Mouse (Mus musculus) heart, embryonic 15.5 days (tissue): ENCODE results near the gene Glis3. TPM values are rescaled to one million over a fixed set of nuclear protein-coding genes. Genes with fewer than 3 reads are reported as not detected.

ENCODE experiments used
- ATAC-seq: fragments of 200-750 bp; cut with Nextera tagmentation; replicated peaks from 2 replicates; pipeline ENCODE4 v1.8.0; 2017; ENCODE audit warnings: low read depth, moderate TSS enrichment; ENCODE audit not compliant: insufficient number of reproducible peaks, insufficient read depth, low FRiP score
- H3K27ac ChIP-seq: fragments of 300-500 bp; sonication (generic); 2 replicates; pipeline ENCODE4 v1.5.1; 2015; ENCODE audit warnings: mild to moderate bottlenecking, inconsistent platforms
- H3K27me3 ChIP-seq: fragments of 300-500 bp; sonication (generic); 2 replicates; pipeline ENCODE4 v1.6.1; 2015; ENCODE audit warnings: inconsistent platforms
- H3K36me3 ChIP-seq: fragments of 300-500 bp; sonication (generic); 2 replicates; pipeline ENCODE4 v1.6.1; 2015; ENCODE audit warnings: mild to moderate bottlenecking, inconsistent platforms
- H3K4me1 ChIP-seq: fragments of 300-500 bp; sonication (generic); replicated peaks from 2 replicates; pipeline ENCODE4 v1.6.1; 2015; ENCODE audit warnings: inconsistent platforms
- H3K4me2 ChIP-seq: fragments of 300-500 bp; sonication (generic); 2 replicates; pipeline ENCODE4 v1.6.1; 2015; ENCODE audit warnings: inconsistent platforms, mild to moderate bottlenecking, moderate library complexity
- H3K4me3 ChIP-seq: fragments of 300-500 bp; sonication (generic); 2 replicates; pipeline ENCODE4 v1.5.1; 2015; ENCODE audit warnings: mild to moderate bottlenecking, inconsistent platforms
- H3K9ac ChIP-seq: fragments of 300-500 bp; sonication (generic); 2 replicates; pipeline ENCODE4 v1.6.1; 2015; ENCODE audit warnings: mild to moderate bottlenecking, inconsistent platforms
- H3K9me3 ChIP-seq: fragments of 300-500 bp; sonication (generic); replicated peaks from 2 replicates; pipeline ENCODE4 v1.6.1; 2016; ENCODE audit warnings: inconsistent platforms
- WGBS: fragments of 180-500 bp; shearing (Covaris S2); methylation state at CpG from one replicate; pipeline ENCODE4 v1.1.7; 2015; ENCODE audit warnings: mixed read lengths; 5-methylcytosine and 5-hydroxymethylcytosine counted together
- polyA plus RNA-seq: library from polyadenylated mRNA; unstranded; fragments of >200 nt; fragmentation: Nextera tagmentation; extraction: Ambion mirVana; gene quantifications from 2 replicates; pipeline ENCODE4 v1.2.1, GENCODE M21; 2015

Glis3 gene
- polyA plus RNA-seq, 1 experiment from 2014 or later = 0.87 TPM

GRCm38 (mm10) chr19:28408787-28409186 lies 271.1 kb downstream of the Glis3 start:
- H3K4me2 ChIP-seq = no peak overlapping the region
- H3K36me3 ChIP-seq = no peaks in the 10 kb centered on the region
- WGBS = 33% methylated on average over 3 of the region's 3 CpGs
- no peaks in the 10 kb centered on the region for H3K27me3 ChIP-seq
- no peaks in the 10 kb centered on the region for H3K4me1 ChIP-seq
- no peak overlapping the region for H3K9ac ChIP-seq
- H3K4me3 ChIP-seq = no peak overlapping the region
- ATAC-seq = no peak
- H3K9me3 ChIP-seq = 0 out of 2 replicates have a peak, but pooled peaks cover 5% of the 10 kb centered on the region
- H3K27ac ChIP-seq = no peak overlapping the region

- H3K9me3 ChIP-seq = no peaks in the 10 kb centered on the region
- H3K4me3 ChIP-seq = no peak overlapping the region
- 44% methylated on average over 6 of the region's 6 CpGs for WGBS
- no peak overlapping the region for H3K4me2 ChIP-seq
- ATAC-seq = no peak
- no peak overlapping the region for H3K9ac ChIP-seq
- H3K4me1 ChIP-seq = no peaks in the 10 kb centered on the region
- H3K27me3 ChIP-seq = no peaks in the 10 kb centered on the region
- no peak overlapping the region for H3K27ac ChIP-seq
- no peaks in the 10 kb centered on the region for H3K36me3 ChIP-seq
Observed at GRCm38 (mm10) chr19:28402956-28403355, 276.9 kb downstream of the Glis3 start.

GRCm38 (mm10) chr19:28395584-28395861 lies 284.4 kb downstream of the Glis3 start:
- Histone ChIP-seq H3K9ac (no peak overlapping the region), H3K4me1 (0 out of 2 replicates have a peak, but pooled peaks cover 5% of the 10 kb centered on the region), H3K27me3 (no peaks in the 10 kb centered on the region), H3K9me3 (no peaks in the 10 kb centered on the region), H3K36me3 (no peaks in the 10 kb centered on the region), H3K4me2 (no peak overlapping the region), H3K27ac (no peak overlapping the region), H3K4me3 (no peak overlapping the region)
- WGBS = 85% methylated on average over 1 of the region's 1 CpGs
- no peak for ATAC-seq

GRCm38 (mm10) chr19:28394826-28395583 lies 284.9 kb downstream of the Glis3 start:
- Histone ChIP-seq H3K4me2 (no peak overlapping the region), H3K4me1 (0 out of 2 replicates have a peak, but pooled peaks cover 5% of the 10 kb centered on the region), H3K27me3 (no peaks in the 10 kb centered on the region), H3K9ac (no peak overlapping the region), H3K4me3 (no peak overlapping the region), H3K36me3 (no peaks in the 10 kb centered on the region), H3K9me3 (no peaks in the 10 kb centered on the region), H3K27ac (no peak overlapping the region)
- ATAC-seq = no peak
- WGBS = 52% methylated on average over 12 of the region's 12 CpGs

- Histone ChIP-seq H3K9me3 (no peaks in the 10 kb centered on the region), H3K36me3 (no peaks in the 10 kb centered on the region), H3K27ac (no peak overlapping the region), H3K4me1 (0 out of 2 replicates have a peak, but pooled peaks cover 5% of the 10 kb centered on the region), H3K9ac (no peak overlapping the region), H3K27me3 (no peaks in the 10 kb centered on the region), H3K4me2 (no peak overlapping the region), H3K4me3 (no peak overlapping the region)
- 80% methylated on average over 7 of the region's 7 CpGs for WGBS
- ATAC-seq = no peak
Observed at GRCm38 (mm10) chr19:28393766-28394165, 286.1 kb downstream of the Glis3 start.

- Histone ChIP-seq H3K27ac (no peak overlapping the region), H3K36me3 (no peaks in the 10 kb centered on the region), H3K9me3 (no peaks in the 10 kb centered on the region), H3K27me3 (no peaks in the 10 kb centered on the region), H3K9ac (no peak overlapping the region), H3K4me1 (0 out of 2 replicates have a peak, but pooled peaks cover 5% of the 10 kb centered on the region), H3K4me3 (no peak overlapping the region), H3K4me2 (no peak overlapping the region)
- ATAC-seq = no peak
- 81% methylated on average over 3 of the region's 3 CpGs for WGBS
Observed at GRCm38 (mm10) chr19:28392838-28393237, 287.0 kb downstream of the Glis3 start.

- ATAC-seq = no peak
- H3K27me3 ChIP-seq = no peaks in the 10 kb centered on the region
- H3K4me2 ChIP-seq = no peak overlapping the region
- H3K36me3 ChIP-seq = no peaks in the 10 kb centered on the region
- no peaks in the 10 kb centered on the region for H3K9me3 ChIP-seq
- H3K4me1 ChIP-seq = 0 out of 2 replicates have a peak, but pooled peaks cover 5% of the 10 kb centered on the region
- H3K27ac ChIP-seq = no peak overlapping the region
- H3K9ac ChIP-seq = no peak overlapping the region
- no peak overlapping the region for H3K4me3 ChIP-seq
- WGBS = 66% methylated on average over 4 of the region's 4 CpGs
Observed at GRCm38 (mm10) chr19:28390920-28391319, 289.0 kb downstream of the Glis3 start.

- ATAC-seq = no peak
- Histone ChIP-seq H3K4me3 (no peak overlapping the region), H3K4me1 (no peaks in the 10 kb centered on the region), H3K27ac (no peak overlapping the region), H3K9ac (no peak overlapping the region), H3K27me3 (no peaks in the 10 kb centered on the region), H3K9me3 (no peaks in the 10 kb centered on the region), H3K4me2 (no peak overlapping the region), H3K36me3 (no peaks in the 10 kb centered on the region)
- 62% methylated on average over 5 of the region's 5 CpGs for WGBS
Observed at GRCm38 (mm10) chr19:28389146-28389545, 290.7 kb downstream of the Glis3 start.

- no peak overlapping the region for H3K4me2 ChIP-seq
- H3K9me3 ChIP-seq = no peaks in the 10 kb centered on the region
- no peak overlapping the region for H3K4me3 ChIP-seq
- no peak for ATAC-seq
- no peaks in the 10 kb centered on the region for H3K4me1 ChIP-seq
- no peaks in the 10 kb centered on the region for H3K36me3 ChIP-seq
- H3K27me3 ChIP-seq = no peaks in the 10 kb centered on the region
- WGBS = 69% methylated on average over 5 of the region's 5 CpGs
- no peak overlapping the region for H3K9ac ChIP-seq
- H3K27ac ChIP-seq = no peak overlapping the region
Observed at GRCm38 (mm10) chr19:28383425-28383824, 296.5 kb downstream of the Glis3 start.

- H3K9me3 ChIP-seq = no peaks in the 10 kb centered on the region
- no peaks in the 10 kb centered on the region for H3K4me1 ChIP-seq
- H3K4me2 ChIP-seq = no peak overlapping the region
- no peaks in the 10 kb centered on the region for H3K27me3 ChIP-seq
- H3K27ac ChIP-seq = no peak overlapping the region
- no peak overlapping the region for H3K4me3 ChIP-seq
- H3K9ac ChIP-seq = no peak overlapping the region
- no peaks in the 10 kb centered on the region for H3K36me3 ChIP-seq
- no peak for ATAC-seq
- WGBS = 64% methylated on average over 10 of the region's 10 CpGs
Observed at GRCm38 (mm10) chr19:28382168-28382911, 297.5 kb downstream of the Glis3 start.

GRCm38 (mm10) chr19:28381441-28381840 lies 298.4 kb downstream of the Glis3 start:
- WGBS = 82% methylated on average over 9 of the region's 9 CpGs
- H3K4me2 ChIP-seq = no peak overlapping the region
- H3K4me3 ChIP-seq = no peak overlapping the region
- H3K27me3 ChIP-seq = no peaks in the 10 kb centered on the region
- H3K9me3 ChIP-seq = no peaks in the 10 kb centered on the region
- no peak for ATAC-seq
- H3K9ac ChIP-seq = no peak overlapping the region
- no peak overlapping the region for H3K27ac ChIP-seq
- H3K36me3 ChIP-seq = no peaks in the 10 kb centered on the region
- H3K4me1 ChIP-seq = no peaks in the 10 kb centered on the region
